Mouse (Mus musculus) effector memory CD4-positive, alpha-beta T cell, adult 5 months (primary cell): ENCODE measurements around the gene Bdh2. TPM values are rescaled to one million over a fixed set of nuclear protein-coding genes. Genes with fewer than 3 reads are reported as not detected.

Experiments used
- polyA plus RNA-seq: library from polyadenylated mRNA; unstranded; fragments of 100-300 nt; shearing (Covaris generic); gene quantifications from one replicate; pipeline ENCODE4 v1.2.1, GENCODE M21; 2017

The Bdh2 gene
- not detected for polyA plus RNA-seq

DNA sequence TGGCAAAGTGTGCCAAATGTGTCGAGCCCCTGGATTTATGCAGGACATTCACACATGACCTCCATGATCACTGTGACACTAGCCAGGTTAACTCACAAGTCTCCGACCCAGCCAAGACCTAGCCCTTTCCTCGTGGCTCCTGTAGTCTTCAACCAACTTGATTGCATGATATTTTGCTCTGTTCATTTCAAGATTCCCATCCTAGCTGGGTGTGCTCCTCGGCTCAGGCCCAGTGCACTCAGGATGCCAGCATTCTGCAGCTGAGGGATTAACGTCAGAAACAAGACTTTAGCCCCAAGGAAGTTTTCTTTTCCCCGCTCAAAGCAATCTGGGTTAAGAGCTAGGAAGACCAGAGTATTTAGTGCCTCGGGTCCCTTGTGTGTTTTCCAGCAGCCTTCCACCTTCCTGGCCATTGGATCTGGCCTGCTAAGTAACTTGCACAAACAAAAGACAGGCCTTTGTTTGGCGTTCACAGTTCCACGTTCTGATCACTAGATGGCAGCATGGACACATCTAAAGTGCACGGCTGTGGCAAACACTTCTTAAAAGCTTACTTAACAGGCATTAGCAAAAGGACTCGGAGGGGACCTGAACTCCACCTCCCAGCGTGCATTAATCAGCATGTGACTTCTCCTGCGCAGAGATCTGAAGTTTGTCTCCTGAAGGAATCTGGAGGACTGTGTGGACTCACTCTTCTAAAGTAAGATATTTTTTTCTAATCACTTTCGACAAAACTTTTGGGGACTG, at the start of gene Bdh2:
TSS of gene Bdh2 (plus strand) at position 553 of the 747 bp plus-strand sequence.

GRCm38 (mm10) chr3:135307411-135308259, 26.6 kb downstream of the Bdh2 start, which contains the start of gene Slc9b2:
Slc9b2 (plus strand) TSS chr3:135307700.

GRCm38 (mm10) chr3:135347739-135348264, 66.8 kb downstream of the Bdh2 start, which contains the start of gene Slc9b1:
Slc9b1 (plus strand) TSS chr3:135348029.

Other genes with a start within 250 kb of the Bdh2 start
- gene Cenpe, start 68.7 kb upstream of the Bdh2 start, polyA plus RNA-seq = 0.57 TPM
- gene Slc9b2, start 26.5 kb downstream of the Bdh2 start, polyA plus RNA-seq = 3.4 TPM
- gene Slc9b1, start 66.8 kb downstream of the Bdh2 start, polyA plus RNA-seq = not detected
- gene Cisd2, start 142.7 kb downstream of the Bdh2 start, polyA plus RNA-seq = 127 TPM
- gene Ube2d3, start 156.9 kb downstream of the Bdh2 start, polyA plus RNA-seq = 927 TPM
- 16.6 TPM for gene Manba, start 204.4 kb downstream of the Bdh2 start, polyA plus RNA-seq